Mouse (Mus musculus) gastrocnemius, adult 18-20 months (tissue): Measurements from ENCODE around the gene Pgls. TPM values are rescaled to one million over a fixed set of nuclear protein-coding genes. Genes with fewer than 3 reads are reported as not detected.
A peak's percentile ranks its signal among the peaks of the same experiment; 100 is the strongest.

Source experiments
- DNase-seq: peaks from one replicate; pipeline ENCODE4 v3.0.0; 2021; ENCODE audit warnings: low spot score
- total RNA-seq, 2 experiments: library from RNA; stranded (reverse); gene quantifications; 2 replicates each; pipeline ENCODE4 v1.2.3; 2021

Pgls gene
- total RNA-seq, 2 experiments from 2014 or later, result 23.2 to 23.7 TPM

- no peak for DNase-seq
Measured at GRCm38 (mm10) chr8:71598375-71598774, 6.4 kb downstream of the Pgls start.

GRCm38 (mm10) chr8:71598841-71599240 lies 6.9 kb downstream of the Pgls start:
- DNase-seq, result no peak

GRCm38 (mm10) chr8:71601939-71602665 lies 10.1 kb downstream of the Pgls start:
- no peak for DNase-seq

DNA sequence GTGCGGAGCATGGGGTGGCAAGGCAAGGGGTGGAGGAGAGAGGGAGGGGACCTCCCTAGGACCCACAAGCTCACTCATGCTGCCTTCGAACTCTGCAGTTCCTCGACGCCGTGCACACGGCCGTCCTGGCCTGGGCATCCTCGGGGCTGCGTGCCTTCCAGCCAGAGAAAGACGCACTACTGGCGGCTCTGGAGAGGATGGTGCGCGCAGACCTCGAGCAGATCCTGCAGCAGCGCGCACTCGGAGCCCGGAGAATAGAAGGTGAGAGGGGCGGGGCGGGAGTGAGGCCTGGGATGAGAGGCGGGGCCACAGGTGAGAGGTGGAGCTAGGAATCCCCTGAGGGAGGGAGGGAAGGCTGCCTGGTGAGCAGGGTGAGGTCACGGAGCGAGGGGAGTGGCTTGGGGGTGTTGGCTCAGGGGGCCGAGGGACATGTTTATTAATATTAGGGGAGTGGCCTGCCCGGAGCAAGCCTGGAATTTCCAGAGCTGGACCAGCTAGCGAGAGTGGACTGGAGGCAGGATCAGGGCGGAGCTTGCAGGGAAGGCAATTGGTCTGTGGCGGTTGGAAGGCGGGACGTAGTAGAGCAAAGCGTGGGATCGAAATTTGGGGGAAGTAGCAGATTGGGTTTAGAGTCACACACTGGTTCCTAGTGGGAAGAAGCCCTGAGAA lies 10.8 kb downstream of the Pgls start:
- DNase-seq, result peak; percentile 78

DNA sequence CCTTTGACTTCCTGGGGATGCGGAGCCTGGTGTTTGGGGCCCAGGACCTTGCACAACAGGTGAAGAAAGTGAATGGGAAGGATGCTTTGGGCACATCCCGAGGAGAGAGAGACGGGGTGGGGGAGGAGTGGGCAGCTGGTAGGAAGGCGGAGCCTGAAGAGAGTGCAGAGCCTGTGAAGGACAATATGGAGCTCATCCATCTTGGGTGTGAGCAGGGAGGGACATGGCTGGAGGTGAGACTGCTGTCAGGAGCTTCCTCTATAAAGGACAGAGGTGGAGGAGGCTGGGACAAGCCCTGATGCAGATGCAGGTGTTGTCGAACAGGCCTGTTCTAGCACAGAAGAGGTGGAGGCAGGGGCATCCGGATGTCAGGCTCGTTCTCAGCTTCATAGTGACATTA lies 12.0 kb downstream of the Pgls start:
- no peak for DNase-seq

DNA sequence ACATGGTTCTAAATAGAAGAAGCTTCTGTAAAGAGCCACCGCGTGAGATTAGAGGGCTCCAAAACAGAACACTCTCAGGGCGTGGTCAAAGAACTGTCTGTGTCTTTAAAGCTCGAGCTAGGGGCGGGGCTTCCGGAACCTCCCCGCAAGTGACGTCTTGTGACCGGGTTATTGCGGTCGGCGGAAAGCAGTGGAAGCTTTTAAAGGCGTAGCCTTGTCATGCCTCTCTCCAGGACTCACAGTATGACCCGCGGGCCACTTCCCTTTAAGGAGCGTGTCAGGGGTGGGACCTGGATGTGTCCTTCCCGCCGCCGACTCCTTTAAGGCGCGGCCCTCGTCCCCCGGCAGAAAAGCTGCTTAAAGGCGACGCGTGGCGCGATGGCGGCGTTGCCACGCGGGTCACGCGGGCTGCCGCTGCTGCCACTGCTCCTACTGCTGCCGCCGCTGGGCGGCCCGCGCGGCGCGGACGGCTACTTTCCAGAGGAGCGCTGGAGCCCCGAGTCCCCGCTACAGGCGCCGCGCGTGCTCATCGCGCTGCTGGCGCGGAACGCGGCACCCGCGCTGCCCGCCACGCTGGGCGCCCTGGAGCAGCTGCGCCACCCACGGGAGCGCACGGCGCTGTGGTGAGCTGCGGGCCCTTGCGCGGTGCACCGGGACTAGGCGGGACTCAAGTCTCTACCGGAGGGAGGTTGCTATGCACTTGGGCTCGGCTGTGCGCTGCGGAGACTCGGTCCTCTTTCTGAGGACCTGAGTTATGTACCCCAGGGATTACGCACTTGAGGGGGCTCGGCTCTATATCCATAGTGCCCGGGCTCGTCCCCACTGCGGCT lies 19.1 kb downstream of the Pgls start, which contains the start of gene Colgalt1:
Gene Colgalt1 (plus strand): TSS at position 177 of the 830 bp plus-strand sequence.
- DNase-seq, result peak; percentile 99

GRCm38 (mm10) chr8:71612141-71612540 lies 20.2 kb downstream of the Pgls start:
- DNase-seq, result no peak

DNA sequence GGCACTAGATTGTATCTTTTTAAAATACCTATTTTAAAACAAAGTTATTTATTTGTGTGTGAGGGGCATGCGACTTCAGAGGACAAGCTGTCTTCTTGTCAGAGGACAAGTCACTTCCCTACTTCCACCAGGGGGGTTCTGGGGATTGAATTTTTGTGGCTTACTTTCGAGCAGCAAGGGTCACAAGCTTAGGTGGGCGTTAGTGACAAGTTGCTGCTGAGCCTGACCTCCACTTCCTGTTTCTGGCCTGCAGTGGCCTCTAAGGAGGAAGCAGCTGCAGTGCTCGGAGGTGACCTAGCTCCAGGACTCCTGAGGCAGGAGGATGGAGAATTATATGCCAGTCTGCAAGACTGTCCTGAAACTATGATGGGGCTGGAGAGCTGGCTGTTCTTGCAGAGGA lies 21.4 kb downstream of the Pgls start:
- no peak for DNase-seq

GRCm38 (mm10) chr8:71619786-71620185 lies 27.8 kb downstream of the Pgls start:
- peak; percentile 77 for DNase-seq

DNA sequence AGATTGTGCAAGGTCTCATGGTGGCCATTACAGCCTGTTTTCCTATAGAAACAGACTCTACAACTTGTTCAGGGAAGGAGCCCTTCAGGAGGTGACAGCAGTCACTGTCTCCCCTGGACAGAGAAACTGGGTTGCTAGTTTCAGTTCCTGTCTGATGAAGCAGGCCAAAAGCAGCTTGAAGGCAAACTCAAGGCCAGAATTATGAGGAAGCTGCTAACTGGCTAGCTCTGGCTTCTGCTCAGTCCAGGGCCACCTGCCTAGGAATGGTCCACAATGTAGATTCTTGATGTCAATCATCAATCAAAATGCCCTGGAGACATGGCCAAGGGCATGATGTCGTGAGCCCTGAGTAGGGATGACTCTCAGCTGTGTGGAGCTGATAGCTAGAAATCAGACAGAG lies 33.1 kb downstream of the Pgls start:
- no peak for DNase-seq

GRCm38 (mm10) chr8:71626753-71627152 lies 34.8 kb downstream of the Pgls start:
- no peak for DNase-seq

DNA sequence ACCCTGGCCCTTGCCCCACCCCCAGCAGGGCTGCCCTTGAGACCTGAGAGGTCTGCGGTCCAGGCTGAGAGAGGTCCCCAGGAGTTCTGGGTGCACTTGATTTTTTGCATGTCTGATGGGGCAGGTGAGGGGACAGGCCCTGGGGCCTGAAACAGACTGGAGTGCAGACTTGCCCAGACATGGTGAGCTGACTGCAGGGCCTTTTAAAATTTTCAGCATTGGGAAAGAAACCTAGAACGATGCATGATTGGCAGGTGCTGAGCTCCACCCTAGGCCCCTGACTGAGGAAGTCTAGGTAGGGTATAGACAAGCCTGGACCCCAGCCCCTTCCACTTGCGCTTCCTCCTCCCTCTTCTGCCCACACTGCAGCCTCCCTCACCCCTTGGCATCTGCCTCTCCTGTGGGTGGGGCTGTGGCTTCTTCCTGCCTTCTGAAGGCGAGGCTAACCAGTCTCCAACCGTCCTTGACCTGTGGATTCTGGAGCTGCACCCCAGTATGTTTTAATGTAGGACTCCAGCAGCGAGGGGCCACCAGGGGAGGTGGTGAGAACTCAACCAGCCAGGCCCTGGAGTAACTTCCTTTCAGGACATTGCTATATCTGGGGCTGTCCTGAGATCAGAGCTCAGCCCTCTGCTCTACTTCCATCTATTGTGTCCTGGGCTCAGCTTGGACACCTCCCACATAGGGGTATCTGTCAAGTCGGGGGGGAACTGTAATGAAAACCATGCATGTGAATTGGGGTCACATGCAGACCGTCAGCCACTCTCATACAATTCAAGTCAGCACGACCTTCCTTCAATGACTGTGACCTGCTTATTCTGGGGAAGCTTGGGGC lies 35.5 kb downstream of the Pgls start:
- no peak for DNase-seq

- no peak for DNase-seq
Measured at GRCm38 (mm10) chr8:71628396-71629095, 36.6 kb downstream of the Pgls start.

DNA sequence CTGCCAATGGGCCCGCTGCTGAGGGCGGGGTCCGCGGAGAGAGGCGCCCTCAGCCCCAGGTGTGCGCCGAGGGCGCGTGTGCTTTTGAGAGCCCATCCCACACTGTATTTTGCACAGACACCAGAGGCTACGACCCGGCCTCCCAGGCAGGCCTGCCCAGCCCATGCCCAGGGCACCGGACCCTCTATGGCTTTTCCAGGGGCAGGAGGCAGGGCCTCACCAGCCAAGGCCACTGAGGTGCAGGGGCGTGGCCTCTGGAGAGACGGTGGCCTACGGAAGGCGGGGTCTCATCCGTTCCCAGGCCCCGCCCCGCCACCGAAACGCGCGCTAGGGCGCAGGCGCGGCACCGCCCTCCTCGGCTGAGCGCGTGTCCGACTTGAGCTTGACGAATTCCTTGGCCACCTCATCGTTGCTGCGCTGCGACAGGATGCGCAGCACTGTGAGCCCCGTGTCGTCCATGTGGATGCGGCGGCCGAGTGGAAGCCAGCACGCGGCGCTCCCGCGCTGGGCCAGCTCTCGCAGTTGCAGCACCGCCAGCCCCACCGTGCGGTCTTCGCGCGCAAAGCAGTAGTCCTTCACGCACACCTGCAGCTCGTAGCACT lies 37.2 kb downstream of the Pgls start:
- peak; percentile 93 for DNase-seq

GRCm38 (mm10) chr8:71629781-71630212 lies 37.8 kb downstream of the Pgls start:
- peak; percentile 43 for DNase-seq

DNA sequence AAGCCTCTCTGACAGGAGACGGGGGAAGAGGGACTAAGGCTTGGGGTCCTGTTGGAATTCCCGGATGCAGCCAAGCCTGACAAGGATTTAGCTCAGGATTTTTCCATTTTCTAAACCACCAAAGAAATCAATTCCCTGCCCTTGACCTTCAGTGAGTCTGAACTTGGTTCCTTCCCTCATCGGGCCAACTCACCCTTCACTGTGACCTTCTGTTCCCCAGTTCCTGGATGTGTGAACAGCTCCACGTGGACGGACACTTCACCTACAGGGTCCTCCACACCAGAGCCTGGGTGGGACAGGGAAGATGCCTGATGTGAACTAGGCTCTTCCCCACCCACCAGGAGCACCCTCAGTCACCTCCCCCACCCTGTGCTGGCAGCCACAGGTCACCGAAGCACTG lies 38.8 kb downstream of the Pgls start:
- no peak for DNase-seq

GRCm38 (mm10) chr8:71631897-71632296 lies 39.9 kb downstream of the Pgls start:
- DNase-seq, result no peak

DNA sequence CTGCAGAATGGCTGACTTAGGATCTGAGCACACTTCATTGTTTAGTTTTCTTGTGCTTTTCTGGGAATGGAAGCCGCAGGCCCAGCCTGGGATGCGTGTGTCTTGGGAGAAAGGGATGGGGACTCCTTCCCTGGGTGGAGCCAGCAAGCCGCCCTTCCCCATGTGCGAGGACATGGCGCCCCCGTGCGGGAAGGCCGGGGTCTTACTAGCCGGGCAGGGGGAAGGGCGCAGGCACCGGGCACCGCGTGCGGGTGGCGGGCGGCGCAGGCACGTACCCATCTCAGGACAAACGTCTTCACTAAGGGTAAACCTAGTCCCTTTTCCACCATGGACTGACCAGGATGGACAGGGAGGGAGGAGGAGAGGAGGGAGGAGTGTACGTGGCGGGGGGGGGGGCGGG lies 41.2 kb downstream of the Pgls start:
- DNase-seq, result peak; percentile 77

- peak; percentile 35 for DNase-seq
Measured at GRCm38 (mm10) chr8:71633981-71634667, 42.1 kb downstream of the Pgls start.
